Mouse (Mus musculus) large intestine, adult 2 months (tissue): ENCODE measurements at regions not wholly inside any gene's neighbourhood (a gene's known extent, or its start where the extent isn't known, plus 50 kb on each side); places are given as distances from the start of the nearest gene placed in this dataset.

ENCODE experiments used
- DNase-seq: peaks from one replicate; pipeline ENCODE4 v3.0.0-alpha.2; 2012; ENCODE audit warnings: low read depth, low spot score
- WGBS: fragments of 180-500 bp; shearing (Covaris S2); methylation state at CpG from one replicate; pipeline ENCODE4 v1.1.7; 2018; 5-methylcytosine and 5-hydroxymethylcytosine counted together

GRCm38 (mm10) chr3:33308212-33308611 lies 165.2 kb upstream of the Pex5l start:
- no peak for DNase-seq
- 36% methylated on average over 2 of the region's 2 CpGs for WGBS

- no peak for DNase-seq
These were observed 163.1 kb upstream of the Pex5l start for GRCm38 (mm10) chr3:33306169-33306568.

- 59% methylated on average over 2 of the region's 2 CpGs for WGBS
- no peak for DNase-seq
These were observed 162.7 kb upstream of the Pex5l start for GRCm38 (mm10) chr3:33305756-33306155.

GRCm38 (mm10) chr3:33262797-33263196 lies 119.8 kb upstream of the Pex5l start:
- DNase-seq = no peak
- WGBS = 54% methylated on average over 2 of the region's 2 CpGs

- no peak for DNase-seq
- WGBS = 44% methylated on average over 2 of the region's 2 CpGs
These were observed 76.4 kb upstream of the Pex5l start for GRCm38 (mm10) chr3:33219271-33220065.

GRCm38 (mm10) chr3:33218291-33218690 lies 75.2 kb upstream of the Pex5l start:
- WGBS = 73% methylated on average over 2 of the region's 2 CpGs
- no peak for DNase-seq

- WGBS = 76% methylated on average over 18 of the region's 18 CpGs
- no peak for DNase-seq
These were observed 74.5 kb upstream of the Pex5l start for GRCm38 (mm10) chr3:33217360-33218034.

- no peak for DNase-seq
- WGBS = 64% methylated on average over 4 of the region's 4 CpGs
These were observed 68.3 kb upstream of the Pex5l start for GRCm38 (mm10) chr3:33211224-33211817.
